Mouse (Mus musculus) forebrain, embryonic 15.5 days (tissue): ENCODE data around the gene Pot1b. TPM values are rescaled to one million over a fixed set of nuclear protein-coding genes. Genes with fewer than 3 reads are reported as not detected.

ENCODE experiments used
- polyA plus RNA-seq: library from polyadenylated mRNA; unstranded; fragments of >200 nt; fragmentation: Nextera tagmentation; extraction: Ambion mirVana; gene quantifications from 2 replicates; pipeline ENCODE4 v1.2.1, GENCODE M21; 2015

Pot1b gene
- polyA plus RNA-seq, 1 experiment from 2014 or later: 9.8 TPM

Other genes starting within 250 kb of the Pot1b start
- not detected in 2 replicates for gene Vmn2r118, start 87.4 kb downstream of the Pot1b start, polyA plus RNA-seq
- 0.09 and 0.13 TPM in 2 replicates for gene Adgre4, start 37.4 kb upstream of the Pot1b start, polyA plus RNA-seq
- gene Zfp119a, start 166.3 kb upstream of the Pot1b start, polyA plus RNA-seq: 11.4 and 13.1 TPM in 2 replicates
- 16.5 and 16.7 TPM in 2 replicates for gene Zfp959, start 179.5 kb upstream of the Pot1b start, polyA plus RNA-seq
- 6.9 and 7.9 TPM in 2 replicates for gene Zfp119b, start 236.9 kb upstream of the Pot1b start, polyA plus RNA-seq
- 3.1 and 3.9 TPM in 2 replicates for gene Ebi3, start 240.0 kb upstream of the Pot1b start, polyA plus RNA-seq
- gene Yju2, start 246.5 kb upstream of the Pot1b start, polyA plus RNA-seq: 25.2 and 27.8 TPM in 2 replicates